Mouse (Mus musculus): ENCODE data around the gene Cxcl16. TPM values are rescaled to one million over a fixed set of nuclear protein-coding genes. Genes with fewer than 3 reads are reported as not detected.

Cxcl16 gene
- polyA plus RNA-seq, 1 experiment from 2014 or later: 0.49 TPM

DNA sequence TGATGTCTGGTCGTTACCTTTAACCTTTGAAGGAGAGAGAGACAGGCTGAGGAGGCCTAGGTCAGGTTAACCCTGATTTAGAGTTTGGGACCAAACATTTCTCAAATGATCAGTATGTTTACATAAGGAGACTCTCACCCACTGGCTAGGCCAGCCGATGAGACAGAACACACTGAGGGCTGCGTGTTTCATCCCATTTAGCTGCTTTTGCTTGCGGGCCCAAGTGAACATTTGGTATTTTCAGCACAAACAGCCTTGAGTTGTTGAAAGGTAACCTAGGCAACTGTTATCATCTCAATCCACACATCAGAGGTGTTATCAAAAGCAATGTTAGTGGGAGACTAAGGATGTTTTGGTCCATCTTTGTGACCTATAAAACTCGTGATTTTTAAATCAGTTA, 40.3 kb downstream of the Cxcl16 start:
- WGBS: 66% methylated on average over 5 of the region's 5 CpGs
- Histone ChIP-seq H3K9me3 (replicated peaks) (no peaks in the 10 kb centered on the region), H3K36me3 (no peaks in the 10 kb centered on the region), H3K4me3 (no peak overlapping the region), H3K27me3 (ENCODE audit: low read depth, poor library complexity, severe bottlenecking) (no peaks in the 10 kb centered on the region), H3K4me1 (no peaks in the 10 kb centered on the region), H3K27ac (no peak overlapping the region)
- no peak for DNase-seq (ENCODE audit: low spot score)

DNA sequence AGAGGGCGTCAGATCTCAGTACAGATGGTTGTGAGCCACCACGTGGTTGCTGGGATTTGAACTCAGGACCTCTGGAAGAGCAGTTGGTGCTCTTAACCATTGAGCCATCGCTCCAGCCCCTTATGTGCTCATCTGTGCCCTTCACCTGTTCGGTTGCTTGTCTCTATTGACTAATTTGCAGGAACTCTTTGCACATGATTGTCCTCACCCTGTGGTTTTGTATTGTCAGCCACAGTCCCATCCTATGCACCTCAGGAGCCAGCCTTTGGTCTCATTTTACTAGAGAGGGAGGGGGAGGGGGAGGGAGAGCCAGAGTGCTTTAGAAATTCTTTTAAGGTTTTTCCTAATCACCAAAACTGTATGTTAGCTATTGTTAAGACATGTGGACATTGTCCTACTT, 41.6 kb downstream of the Cxcl16 start:
- H3K4me3 ChIP-seq: no peak overlapping the region
- H3K4me1 ChIP-seq: no peaks in the 10 kb centered on the region
- H3K27me3 ChIP-seq (ENCODE audit: low read depth, poor library complexity, severe bottlenecking): no peaks in the 10 kb centered on the region
- WGBS: 65% methylated on average over 4 of the region's 4 CpGs
- H3K9me3 ChIP-seq (replicated peaks): no peaks in the 10 kb centered on the region
- H3K36me3 ChIP-seq: no peaks in the 10 kb centered on the region
- H3K27ac ChIP-seq: no peak overlapping the region
- DNase-seq (ENCODE audit: low spot score): no peak

DNA sequence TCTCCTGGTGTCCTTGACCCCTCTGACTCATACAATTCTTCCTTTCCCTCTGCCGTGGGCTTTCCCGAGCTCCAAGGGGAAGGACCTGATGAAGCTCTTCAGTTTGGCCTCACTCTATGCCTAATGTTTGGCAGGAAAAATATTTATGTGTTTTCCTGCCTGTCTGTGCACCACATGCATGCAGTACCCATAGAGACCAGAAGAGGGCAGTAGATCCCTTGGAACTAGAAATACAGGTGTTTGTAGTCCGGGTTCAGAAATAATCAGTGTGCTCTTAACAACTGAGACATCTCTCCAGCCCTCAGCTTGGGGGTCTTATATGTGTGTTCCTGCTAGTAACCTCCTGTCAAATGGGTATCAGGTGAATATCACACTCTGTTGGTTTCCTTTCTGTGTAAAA, 45.8 kb downstream of the Cxcl16 start:
- H3K4me1 ChIP-seq: peaks cover 11% of the 10 kb centered on the region

GRCm38 (mm10) chr11:70412591-70412990, 47.2 kb downstream of the Cxcl16 start:
- H3K27me3 ChIP-seq (ENCODE audit: low read depth, poor library complexity, severe bottlenecking): no peaks in the 10 kb centered on the region
- H3K36me3 ChIP-seq: peaks cover 4% of the 10 kb centered on the region
- no peak overlapping the region for H3K4me3 ChIP-seq
- no peak for DNase-seq (ENCODE audit: low spot score)
- H3K9me3 ChIP-seq (replicated peaks): no peaks in the 10 kb centered on the region
- no peak overlapping the region for H3K27ac ChIP-seq
- WGBS: 78% methylated on average over 5 of the region's 5 CpGs
- H3K4me1 ChIP-seq: peaks cover 22% of the 10 kb centered on the region

More for the DNA sequence above, 45.8 kb downstream of the Cxcl16 start:
- Histone ChIP-seq H3K4me3 (no peak overlapping the region), H3K27ac (no peak overlapping the region), H3K27me3 (ENCODE audit: low read depth, poor library complexity, severe bottlenecking) (no peaks in the 10 kb centered on the region), H3K9me3 (replicated peaks) (no peaks in the 10 kb centered on the region), H3K36me3 (no peaks in the 10 kb centered on the region)
- DNase-seq (ENCODE audit: low spot score): peak; percentile 82
- WGBS: 9% methylated on average over 3 of the region's 3 CpGs

GRCm38 (mm10) chr11:70410297-70410643, 49.5 kb downstream of the Cxcl16 start:
- peak overlapping the region; percentile 96 for H3K27ac ChIP-seq
- H3K27me3 ChIP-seq (ENCODE audit: low read depth, poor library complexity, severe bottlenecking): no peaks in the 10 kb centered on the region
- WGBS: 61% methylated on average over 6 of the region's 6 CpGs
- H3K4me3 ChIP-seq: peak overlapping the region; percentile 99
- no peak for DNase-seq (ENCODE audit: low spot score)
- peaks cover 25% of the 10 kb centered on the region for H3K36me3 ChIP-seq
- H3K4me1 ChIP-seq: peaks cover 22% of the 10 kb centered on the region
- no peaks in the 10 kb centered on the region for H3K9me3 ChIP-seq (replicated peaks)

- H3K27me3 ChIP-seq (ENCODE audit: low read depth, poor library complexity, severe bottlenecking): no peaks in the 10 kb centered on the region
- under 1% methylated on average over 59 of the region's 59 CpGs for WGBS
- H3K4me3 ChIP-seq: peak within 1 kb of the TSS; percentile 99
- H3K9me3 ChIP-seq (replicated peaks): no peaks in the 10 kb centered on the region
- H3K4me1 ChIP-seq: peaks cover 22% of the 10 kb centered on the region
- peak within 1 kb of the TSS; percentile 96 for H3K27ac ChIP-seq
- H3K36me3 ChIP-seq: peaks cover 30% of the 10 kb centered on the region
- DNase-seq (ENCODE audit: low spot score): peak; percentile 98
Measured at GRCm38 (mm10) chr11:70409594-70410296, 50.0 kb downstream of the Cxcl16 start, which contains the start of gene Pelp1. Gene Pelp1 (minus strand): TSS chr11:70410031.

Small RNA genes lying within 50 kb of the gene (microRNA-seq; reads per million reads assigned to microRNA genes)
- not detected for gene Mir7115

Other genes starting within 250 kb of the Cxcl16 start
- 0.84 and 1.6 TPM in 2 replicates for gene Slc16a11, start 247.2 kb downstream of the Cxcl16 start, polyA plus RNA-seq (2016; fragmentation: Nextera tagmentation; extraction: Ambion mirVana)
- 11.6 and 16.3 TPM in 2 replicates for gene Slc16a13, start 238.9 kb downstream of the Cxcl16 start, polyA plus RNA-seq (2016; fragmentation: Nextera tagmentation; extraction: Ambion mirVana)
- gene Bcl6b, start 230.2 kb downstream of the Cxcl16 start, polyA plus RNA-seq (2016; fragmentation: Nextera tagmentation; extraction: Ambion mirVana): 5.6 and 7.5 TPM in 2 replicates
- 220 and 235 TPM in 2 replicates for gene 0610010K14Rik, start 222.1 kb downstream of the Cxcl16 start, polyA plus RNA-seq (2016; fragmentation: Nextera tagmentation; extraction: Ambion mirVana)
- gene Gm21988, start 220.2 kb downstream of the Cxcl16 start, polyA plus RNA-seq (2016; fragmentation: Nextera tagmentation; extraction: Ambion mirVana): 9.7 TPM in 2 replicates
- gene Rnasek, start 220.1 kb downstream of the Cxcl16 start, polyA plus RNA-seq (2016; fragmentation: Nextera tagmentation; extraction: Ambion mirVana): 84.7 and 93.5 TPM in 2 replicates
- gene Alox12, start 204.6 kb downstream of the Cxcl16 start, polyA plus RNA-seq (2016; fragmentation: Nextera tagmentation; extraction: Ambion mirVana): 2.0 and 2.9 TPM in 2 replicates
- gene Alox12e, start 137.4 kb downstream of the Cxcl16 start, polyA plus RNA-seq (2016; fragmentation: Nextera tagmentation; extraction: Ambion mirVana): 0.06 TPM in 1 of 2 replicates, not detected in the other
- gene Alox15, start 108.0 kb downstream of the Cxcl16 start, polyA plus RNA-seq (2016; fragmentation: Nextera tagmentation; extraction: Ambion mirVana): not detected in 2 replicates
- gene Pelp1, start 50.0 kb downstream of the Cxcl16 start, polyA plus RNA-seq (2016; fragmentation: Nextera tagmentation; extraction: Ambion mirVana): 63.0 and 65.1 TPM in 2 replicates
- 24.6 and 25.5 TPM in 2 replicates for gene Arrb2, start 27.3 kb downstream of the Cxcl16 start, polyA plus RNA-seq (2016; fragmentation: Nextera tagmentation; extraction: Ambion mirVana)
- gene Med11, start 8.1 kb downstream of the Cxcl16 start, polyA plus RNA-seq (2016; fragmentation: Nextera tagmentation; extraction: Ambion mirVana): 48.4 and 51.5 TPM in 2 replicates
- 0.09 TPM in 1 of 2 replicates, not detected in the other for gene Zmynd15, start 551 bp downstream of the Cxcl16 start, polyA plus RNA-seq (2016; fragmentation: Nextera tagmentation; extraction: Ambion mirVana)
- 0.98 and 1.2 TPM in 2 replicates for gene Tm4sf5, start 45.3 kb upstream of the Cxcl16 start, polyA plus RNA-seq (2016; fragmentation: Nextera tagmentation; extraction: Ambion mirVana)
- 0.30 TPM in 1 of 2 replicates, not detected in the other for gene Vmo1, start 54.6 kb upstream of the Cxcl16 start, polyA plus RNA-seq (2016; fragmentation: Nextera tagmentation; extraction: Ambion mirVana)
- 0.16 and 0.19 TPM in 2 replicates for gene Gltpd2, start 59.2 kb upstream of the Cxcl16 start, polyA plus RNA-seq (2016; fragmentation: Nextera tagmentation; extraction: Ambion mirVana)
- 1,140 and 1,215 TPM in 2 replicates for gene Psmb6, start 65.4 kb upstream of the Cxcl16 start, polyA plus RNA-seq (2016; fragmentation: Nextera tagmentation; extraction: Ambion mirVana)
- gene Gm40193, start 73.0 kb upstream of the Cxcl16 start, polyA plus RNA-seq (2016; fragmentation: Nextera tagmentation; extraction: Ambion mirVana): not detected in 2 replicates
- 1.4 and 2.0 TPM in 2 replicates for gene Pld2, start 80.1 kb upstream of the Cxcl16 start, polyA plus RNA-seq (2016; fragmentation: Nextera tagmentation; extraction: Ambion mirVana)
- 15.1 and 17.2 TPM in 2 replicates for gene Mink1, start 102.9 kb upstream of the Cxcl16 start, polyA plus RNA-seq (2016; fragmentation: Nextera tagmentation; extraction: Ambion mirVana)
- not detected in 2 replicates for gene 4930544D05Rik, start 155.9 kb upstream of the Cxcl16 start, polyA plus RNA-seq (2016; fragmentation: Nextera tagmentation; extraction: Ambion mirVana)
- not detected in 2 replicates for gene Chrne, start 159.2 kb upstream of the Cxcl16 start, polyA plus RNA-seq (2016; fragmentation: Nextera tagmentation; extraction: Ambion mirVana)
- 0.18 and 0.75 TPM in 2 replicates for gene Gp1ba, start 179.1 kb upstream of the Cxcl16 start, polyA plus RNA-seq (2016; fragmentation: Nextera tagmentation; extraction: Ambion mirVana)
- 85.0 and 104 TPM in 2 replicates for gene Rnf167, start 187.3 kb upstream of the Cxcl16 start, polyA plus RNA-seq (2016; fragmentation: Nextera tagmentation; extraction: Ambion mirVana)
- gene Slc25a11, start 187.5 kb upstream of the Cxcl16 start, polyA plus RNA-seq (2016; fragmentation: Nextera tagmentation; extraction: Ambion mirVana): 136 and 160 TPM in 2 replicates
- 2,132 and 2,568 TPM in 2 replicates for gene Pfn1, start 194.7 kb upstream of the Cxcl16 start, polyA plus RNA-seq (2016; fragmentation: Nextera tagmentation; extraction: Ambion mirVana)
- gene Eno3, start 197.2 kb upstream of the Cxcl16 start, polyA plus RNA-seq (2016; fragmentation: Nextera tagmentation; extraction: Ambion mirVana): 67.8 and 75.6 TPM in 2 replicates
- 182 and 196 TPM in 2 replicates for gene Spag7, start 209.4 kb upstream of the Cxcl16 start, polyA plus RNA-seq (2016; fragmentation: Nextera tagmentation; extraction: Ambion mirVana)
- gene Camta2, start 228.1 kb upstream of the Cxcl16 start, polyA plus RNA-seq (2016; fragmentation: Nextera tagmentation; extraction: Ambion mirVana): 8.9 and 11.6 TPM in 2 replicates
- gene Inca1, start 240.2 kb upstream of the Cxcl16 start, polyA plus RNA-seq (2016; fragmentation: Nextera tagmentation; extraction: Ambion mirVana): 1.1 and 1.2 TPM in 2 replicates
- gene Kif1c, start 240.6 kb upstream of the Cxcl16 start, polyA plus RNA-seq (2016; fragmentation: Nextera tagmentation; extraction: Ambion mirVana): 2.0 and 2.2 TPM in 2 replicates